Mouse (Mus musculus) midbrain, embryonic 13.5 days (tissue): ENCODE results near the gene Npsr1. TPM values are rescaled to one million over a fixed set of nuclear protein-coding genes. Genes with fewer than 3 reads are reported as not detected.

Experiments used
- ATAC-seq: fragments of 200-750 bp; cut with Nextera tagmentation; 2 replicates; pipeline ENCODE4 v1.8.0; 2017; ENCODE audit warnings: mild to moderate bottlenecking, moderate TSS enrichment, moderate library complexity
- H3K27ac ChIP-seq: fragments of 300-500 bp; sonication (generic); 2 replicates; pipeline ENCODE4 v1.5.1; 2015; ENCODE audit warnings: inconsistent platforms, mild to moderate bottlenecking, moderate library complexity
- H3K27me3 ChIP-seq: fragments of 300-500 bp; sonication (generic); 2 replicates; pipeline ENCODE4 v1.6.1; 2015; ENCODE audit warnings: mild to moderate bottlenecking, inconsistent platforms
- H3K36me3 ChIP-seq: fragments of 300-500 bp; sonication (generic); 2 replicates; pipeline ENCODE4 v1.6.1; 2015; ENCODE audit warnings: mild to moderate bottlenecking, inconsistent platforms
- H3K4me1 ChIP-seq: fragments of 300-500 bp; sonication (generic); replicated peaks from 2 replicates; pipeline ENCODE4 v1.6.1; 2015; ENCODE audit warnings: inconsistent platforms
- H3K4me2 ChIP-seq: fragments of 300-500 bp; sonication (generic); replicated peaks from 2 replicates; pipeline ENCODE4 v1.6.1; 2015; ENCODE audit warnings: moderate library complexity, mild to moderate bottlenecking, inconsistent platforms
- H3K4me3 ChIP-seq: fragments of 300-500 bp; sonication (generic); replicated peaks from 2 replicates; pipeline ENCODE4 v1.5.1; 2015; ENCODE audit warnings: mild to moderate bottlenecking, inconsistent platforms
- H3K9ac ChIP-seq: fragments of 300-500 bp; sonication (generic); replicated peaks from 2 replicates; pipeline ENCODE4 v1.6.1; 2015; ENCODE audit warnings: mild to moderate bottlenecking, inconsistent platforms
- H3K9me3 ChIP-seq: fragments of 300-500 bp; sonication (generic); 2 replicates; pipeline ENCODE4 v1.6.1; 2016; ENCODE audit warnings: mild to moderate bottlenecking, inconsistent platforms
- WGBS: fragments of 180-500 bp; shearing (Covaris S2); methylation state at CpG from one replicate; pipeline ENCODE4 v1.1.7; 2015; 5-methylcytosine and 5-hydroxymethylcytosine counted together
- polyA plus RNA-seq: library from polyadenylated mRNA; unstranded; fragments of >200 nt; fragmentation: Nextera tagmentation; extraction: Ambion mirVana; gene quantifications from 2 replicates; pipeline ENCODE4 v1.2.1, GENCODE M21; 2015

The Npsr1 gene
- polyA plus RNA-seq, 1 experiment from 2014 or later = not detected

GRCm38 (mm10) chr9:24254236-24254635 lies 156.4 kb downstream of the Npsr1 start:
- H3K4me3 ChIP-seq = no peak overlapping the region
- no peaks in the 10 kb centered on the region for H3K27me3 ChIP-seq
- no peaks in the 10 kb centered on the region for H3K36me3 ChIP-seq
- H3K4me2 ChIP-seq = no peak overlapping the region
- no peak overlapping the region for H3K27ac ChIP-seq
- H3K4me1 ChIP-seq = no peaks in the 10 kb centered on the region
- ATAC-seq = no peak
- H3K9me3 ChIP-seq = no peaks in the 10 kb centered on the region
- WGBS = 45% methylated on average over 8 of the region's 8 CpGs
- no peak overlapping the region for H3K9ac ChIP-seq

DNA sequence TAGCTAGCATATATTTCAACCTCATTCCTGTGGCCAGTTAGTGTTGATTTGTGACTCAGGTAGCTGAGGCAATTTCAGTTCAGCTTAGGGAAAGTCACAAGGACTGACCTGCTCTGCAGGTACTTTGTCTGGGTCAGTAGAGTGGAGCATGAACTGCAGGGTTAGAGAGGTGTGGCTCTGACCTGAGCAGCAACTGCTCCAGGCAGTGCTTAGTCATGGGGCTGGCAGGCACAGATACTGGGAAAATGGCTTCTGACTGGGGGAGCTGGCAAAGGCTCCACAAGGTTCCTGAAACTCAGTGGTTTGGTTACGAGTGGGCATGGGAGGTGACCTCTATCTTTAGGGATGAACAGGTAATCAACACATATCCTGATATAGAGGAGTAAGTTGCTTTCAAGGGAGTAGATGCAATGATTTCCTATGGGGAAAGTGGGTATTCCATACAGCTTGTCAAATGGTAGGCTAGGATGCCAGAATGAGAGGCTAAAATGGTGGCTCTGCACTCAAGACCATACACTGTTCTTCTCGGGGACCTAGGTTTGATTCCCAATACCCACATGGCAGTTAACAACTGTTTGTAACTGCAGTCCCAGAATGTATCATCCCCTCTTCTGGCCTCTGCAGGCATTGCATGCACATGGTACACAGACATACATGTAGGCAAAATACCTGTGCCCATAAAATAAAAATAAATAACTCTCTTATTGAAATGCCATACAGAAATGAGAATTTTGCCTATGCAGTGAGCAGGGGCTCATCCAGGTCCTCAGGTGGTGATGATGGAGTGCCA lies 182.9 kb downstream of the Npsr1 start:
- H3K27ac ChIP-seq = no peak overlapping the region
- no peak for ATAC-seq
- 0 out of 2 replicates have a peak, but pooled peaks cover 4% of the 10 kb centered on the region for H3K4me1 ChIP-seq
- H3K36me3 ChIP-seq = no peaks in the 10 kb centered on the region
- no peaks in the 10 kb centered on the region for H3K9me3 ChIP-seq
- H3K4me2 ChIP-seq = no peak overlapping the region
- H3K9ac ChIP-seq = no peak overlapping the region
- 89% methylated on average over 2 of the region's 2 CpGs for WGBS
- no peaks in the 10 kb centered on the region for H3K27me3 ChIP-seq
- H3K4me3 ChIP-seq = no peak overlapping the region

DNA sequence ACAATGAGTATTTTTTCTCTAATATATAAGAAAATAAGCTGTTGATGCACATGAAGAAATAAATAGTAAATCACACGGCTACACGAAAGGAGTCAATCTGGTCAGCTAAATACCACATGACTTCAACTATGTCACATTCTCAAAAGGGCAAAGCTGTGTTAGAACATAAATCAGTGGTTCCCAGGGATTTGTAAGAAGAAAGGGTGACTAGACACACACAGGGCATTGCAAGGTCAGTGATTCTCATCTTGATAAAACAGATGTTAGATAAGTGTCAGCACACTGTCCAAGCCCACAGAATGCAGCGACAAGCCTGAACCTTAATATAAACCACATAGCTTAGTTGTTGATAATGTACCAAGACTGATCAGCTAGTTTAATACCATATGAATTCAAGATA lies 184.8 kb downstream of the Npsr1 start:
- no peak overlapping the region for H3K4me3 ChIP-seq
- H3K27me3 ChIP-seq = no peaks in the 10 kb centered on the region
- no peak for ATAC-seq
- H3K4me2 ChIP-seq = no peak overlapping the region
- no peak overlapping the region for H3K27ac ChIP-seq
- H3K9me3 ChIP-seq = no peaks in the 10 kb centered on the region
- no peak overlapping the region for H3K9ac ChIP-seq
- WGBS = 85% methylated on average over 3 of the region's 3 CpGs
- 0 out of 2 replicates have a peak, but pooled peaks cover 4% of the 10 kb centered on the region for H3K4me1 ChIP-seq
- H3K36me3 ChIP-seq = no peaks in the 10 kb centered on the region

GRCm38 (mm10) chr9:24283071-24283470 lies 185.3 kb downstream of the Npsr1 start:
- Histone ChIP-seq H3K4me2 (no peak overlapping the region), H3K4me3 (no peak overlapping the region), H3K4me1 (0 out of 2 replicates have a peak, but pooled peaks cover 4% of the 10 kb centered on the region), H3K36me3 (no peaks in the 10 kb centered on the region), H3K27ac (no peak overlapping the region), H3K9me3 (no peaks in the 10 kb centered on the region), H3K9ac (no peak overlapping the region), H3K27me3 (no peaks in the 10 kb centered on the region)
- no peak for ATAC-seq
- WGBS = 65% methylated on average over 2 of the region's 2 CpGs

DNA sequence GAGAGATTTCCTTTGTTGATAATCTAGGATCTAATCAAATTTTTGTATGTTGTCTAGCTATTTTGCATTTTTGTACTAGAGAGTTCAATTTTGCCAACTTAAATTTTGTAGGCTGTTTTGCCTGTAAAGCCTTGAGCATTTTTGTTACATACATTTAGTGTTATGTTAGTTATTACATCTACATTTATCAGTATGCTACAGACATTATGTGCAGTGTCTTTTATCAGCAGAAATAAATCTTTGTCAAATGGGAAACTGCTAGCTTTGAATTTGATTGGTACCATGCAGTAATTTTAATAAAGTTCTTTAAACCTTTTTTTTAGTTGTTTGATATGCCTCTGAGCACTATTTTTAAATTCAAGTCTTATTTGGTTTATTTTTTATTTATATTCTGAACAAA lies 185.7 kb downstream of the Npsr1 start:
- Histone ChIP-seq H3K4me2 (no peak overlapping the region), H3K27me3 (no peaks in the 10 kb centered on the region), H3K4me3 (no peak overlapping the region), H3K9me3 (no peaks in the 10 kb centered on the region), H3K4me1 (0 out of 2 replicates have a peak, but pooled peaks cover 4% of the 10 kb centered on the region), H3K27ac (no peak overlapping the region), H3K36me3 (no peaks in the 10 kb centered on the region), H3K9ac (no peak overlapping the region)
- no peak for ATAC-seq

GRCm38 (mm10) chr9:24284239-24285084 lies 186.7 kb downstream of the Npsr1 start:
- no peak overlapping the region for H3K27ac ChIP-seq
- no peak for ATAC-seq
- 85% methylated on average over 5 of the region's 5 CpGs for WGBS

DNA sequence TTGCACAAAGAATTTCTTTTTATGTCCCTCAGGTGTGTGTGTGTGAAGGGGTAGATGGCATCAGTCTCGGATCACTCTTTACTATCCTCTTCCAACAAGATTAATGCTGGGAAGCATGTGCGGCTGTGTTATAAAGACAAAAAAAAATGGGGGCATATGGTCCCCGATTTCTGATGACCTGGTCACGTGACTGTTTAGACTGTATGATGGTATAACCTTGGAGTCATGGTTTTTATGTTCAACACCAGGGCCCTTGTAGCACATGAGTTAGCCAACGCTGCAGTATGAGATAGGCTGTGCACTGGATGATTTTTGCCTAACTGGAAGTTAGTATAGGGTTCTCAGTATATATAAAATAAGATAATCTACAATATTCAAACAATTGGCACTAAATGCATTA lies 187.6 kb downstream of the Npsr1 start:
- Histone ChIP-seq H3K36me3 (no peaks in the 10 kb centered on the region), H3K9me3 (no peaks in the 10 kb centered on the region), H3K4me1 (0 out of 2 replicates have a peak, but pooled peaks cover 4% of the 10 kb centered on the region), H3K27me3 (no peaks in the 10 kb centered on the region), H3K4me3 (no peak overlapping the region), H3K4me2 (no peak overlapping the region), H3K27ac (no peak overlapping the region), H3K9ac (no peak overlapping the region)
- no peak for ATAC-seq
- WGBS = 92% methylated on average over 5 of the region's 5 CpGs

More at GRCm38 (mm10) chr9:24284239-24285084, 186.7 kb downstream of the Npsr1 start:
- Histone ChIP-seq H3K36me3 (no peaks in the 10 kb centered on the region), H3K9me3 (no peaks in the 10 kb centered on the region), H3K4me2 (no peak overlapping the region), H3K4me3 (no peak overlapping the region), H3K9ac (no peak overlapping the region), H3K4me1 (0 out of 2 replicates have a peak, but pooled peaks cover 4% of the 10 kb centered on the region), H3K27me3 (no peaks in the 10 kb centered on the region)

DNA sequence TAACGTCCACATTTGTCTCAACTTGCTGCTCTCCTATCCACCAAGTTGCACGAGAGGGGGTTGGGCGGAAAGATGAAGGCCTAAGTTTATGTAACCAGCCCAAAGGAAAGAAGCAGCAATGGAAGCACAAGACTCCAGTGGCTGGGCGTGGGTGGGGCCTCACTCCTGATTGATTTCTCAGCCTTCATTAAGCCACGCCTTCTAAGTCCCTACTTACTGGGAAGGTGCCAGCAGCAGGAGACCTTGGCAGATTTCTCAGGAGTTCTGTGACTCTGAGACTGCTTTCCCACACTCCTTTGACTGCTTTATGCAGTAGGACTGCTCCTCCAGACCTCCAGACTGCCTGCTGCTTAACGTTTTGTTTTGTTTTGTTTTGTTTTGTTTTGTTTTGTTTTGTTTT lies 193.6 kb downstream of the Npsr1 start:
- no peak overlapping the region for H3K4me2 ChIP-seq
- H3K27me3 ChIP-seq = no peaks in the 10 kb centered on the region
- H3K4me1 ChIP-seq = no peaks in the 10 kb centered on the region
- H3K27ac ChIP-seq = no peak overlapping the region
- no peaks in the 10 kb centered on the region for H3K9me3 ChIP-seq
- H3K9ac ChIP-seq = no peak overlapping the region
- no peak overlapping the region for H3K4me3 ChIP-seq
- ATAC-seq = no peak
- H3K36me3 ChIP-seq = no peaks in the 10 kb centered on the region
- WGBS = 43% methylated on average over 6 of the region's 6 CpGs

DNA sequence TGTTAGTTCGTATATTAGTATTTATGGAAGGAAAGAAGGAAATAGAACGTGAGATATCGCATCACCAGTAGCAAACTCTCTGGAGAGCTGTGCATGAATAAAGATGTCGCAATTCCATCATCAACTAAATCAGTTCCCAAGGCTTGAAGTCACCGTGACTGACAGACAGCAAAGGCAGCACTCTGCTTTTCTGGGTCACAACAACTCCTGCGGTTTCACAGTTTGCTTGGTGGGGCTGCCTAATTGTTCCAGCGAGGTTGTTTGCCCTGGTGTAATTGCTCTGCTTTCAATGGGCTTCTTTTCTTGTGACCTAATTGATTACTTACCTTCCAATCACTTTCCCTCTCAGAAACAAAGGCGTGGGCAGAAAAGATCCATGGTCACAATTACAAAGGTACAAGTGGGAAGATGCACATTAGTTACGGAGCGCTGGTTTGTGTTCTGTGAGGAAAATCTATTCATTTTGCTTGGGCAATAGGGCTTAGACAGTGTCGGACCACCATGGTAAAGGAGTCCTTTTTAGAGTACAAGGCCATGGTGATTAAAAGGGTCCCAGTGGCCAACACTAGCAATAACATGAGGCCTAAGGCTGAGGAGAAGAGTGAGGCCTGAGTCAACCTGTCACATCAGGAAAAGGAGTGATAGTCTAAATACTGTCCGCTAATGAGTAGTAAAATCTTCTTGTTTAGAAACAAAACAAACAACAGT lies 195.6 kb downstream of the Npsr1 start:
- no peak overlapping the region for H3K4me2 ChIP-seq
- H3K27ac ChIP-seq = no peak overlapping the region
- no peak overlapping the region for H3K4me3 ChIP-seq
- no peaks in the 10 kb centered on the region for H3K36me3 ChIP-seq
- H3K9ac ChIP-seq = no peak overlapping the region
- ATAC-seq = no peak
- no peaks in the 10 kb centered on the region for H3K9me3 ChIP-seq
- no peaks in the 10 kb centered on the region for H3K27me3 ChIP-seq
- WGBS = 41% methylated on average over 12 of the region's 12 CpGs
- no peaks in the 10 kb centered on the region for H3K4me1 ChIP-seq

DNA sequence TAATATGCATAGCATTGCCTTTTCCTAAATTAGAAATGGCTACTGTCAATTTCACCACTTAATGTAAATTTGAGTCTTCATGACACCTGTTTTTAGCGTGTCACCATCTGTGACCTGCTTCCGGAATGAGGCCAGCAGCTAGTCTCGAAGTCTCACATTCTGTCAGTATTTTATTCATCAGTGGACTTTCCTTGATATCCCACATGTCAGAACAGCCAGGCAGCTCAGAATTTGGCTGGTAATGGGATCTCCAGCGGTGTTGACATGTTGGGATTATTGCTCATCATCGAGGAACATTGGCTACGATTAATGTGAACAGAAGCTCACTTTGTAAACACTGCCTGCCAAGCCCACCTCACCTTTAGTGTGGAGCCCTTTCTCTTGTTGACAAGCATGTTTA lies 205.1 kb downstream of the Npsr1 start:
- H3K4me1 ChIP-seq = peaks cover 8% of the 10 kb centered on the region
- no peaks in the 10 kb centered on the region for H3K27me3 ChIP-seq
- H3K4me2 ChIP-seq = no peak overlapping the region
- no peak overlapping the region for H3K27ac ChIP-seq
- H3K9ac ChIP-seq = no peak overlapping the region
- 91% methylated on average over 6 of the region's 6 CpGs for WGBS
- no peak overlapping the region for H3K4me3 ChIP-seq
- ATAC-seq = no peak
- H3K36me3 ChIP-seq = no peaks in the 10 kb centered on the region
- no peaks in the 10 kb centered on the region for H3K9me3 ChIP-seq

- Histone ChIP-seq H3K27me3 (no peaks in the 10 kb centered on the region), H3K4me1 (peaks cover 8% of the 10 kb centered on the region), H3K9ac (no peak overlapping the region), H3K9me3 (no peaks in the 10 kb centered on the region), H3K4me2 (no peak overlapping the region), H3K4me3 (no peak overlapping the region), H3K36me3 (no peaks in the 10 kb centered on the region), H3K27ac (no peak overlapping the region)
- WGBS = 12% methylated on average over 5 of the region's 5 CpGs
- peak; percentile 63 for ATAC-seq
Observed at GRCm38 (mm10) chr9:24306990-24307389, 209.2 kb downstream of the Npsr1 start.

GRCm38 (mm10) chr9:24307400-24307799 lies 209.6 kb downstream of the Npsr1 start:
- no peaks in the 10 kb centered on the region for H3K9me3 ChIP-seq
- H3K36me3 ChIP-seq = no peaks in the 10 kb centered on the region
- H3K4me2 ChIP-seq = no peak overlapping the region
- H3K27ac ChIP-seq = no peak overlapping the region
- no peak overlapping the region for H3K9ac ChIP-seq
- H3K4me1 ChIP-seq = peaks cover 8% of the 10 kb centered on the region
- no peak overlapping the region for H3K4me3 ChIP-seq
- 0 out of 2 replicates have a peak, but pooled peaks have one; percentile 45 for ATAC-seq
- 31% methylated on average over 3 of the region's 3 CpGs for whole genome bisulfite sequencing
- H3K27me3 ChIP-seq = no peaks in the 10 kb centered on the region
